Mouse (Mus musculus) duodenum, adult 2 months (tissue): ENCODE data around the gene Baz2a. TPM values are rescaled to one million over a fixed set of nuclear protein-coding genes. Genes with fewer than 3 reads are reported as not detected.

ENCODE experiments used
- polyA plus RNA-seq: library from polyadenylated mRNA; depleted of rRNA; stranded (reverse); fragments of >200 nt; gene quantifications from 2 replicates; pipeline ENCODE4 v1.2.3, GENCODE M21; 2012; ENCODE audit warnings: low replicate concordance; rRNA removed

Baz2a gene
- polyA plus RNA-seq: 18.9 and 20.4 TPM in 2 replicates

DNA sequence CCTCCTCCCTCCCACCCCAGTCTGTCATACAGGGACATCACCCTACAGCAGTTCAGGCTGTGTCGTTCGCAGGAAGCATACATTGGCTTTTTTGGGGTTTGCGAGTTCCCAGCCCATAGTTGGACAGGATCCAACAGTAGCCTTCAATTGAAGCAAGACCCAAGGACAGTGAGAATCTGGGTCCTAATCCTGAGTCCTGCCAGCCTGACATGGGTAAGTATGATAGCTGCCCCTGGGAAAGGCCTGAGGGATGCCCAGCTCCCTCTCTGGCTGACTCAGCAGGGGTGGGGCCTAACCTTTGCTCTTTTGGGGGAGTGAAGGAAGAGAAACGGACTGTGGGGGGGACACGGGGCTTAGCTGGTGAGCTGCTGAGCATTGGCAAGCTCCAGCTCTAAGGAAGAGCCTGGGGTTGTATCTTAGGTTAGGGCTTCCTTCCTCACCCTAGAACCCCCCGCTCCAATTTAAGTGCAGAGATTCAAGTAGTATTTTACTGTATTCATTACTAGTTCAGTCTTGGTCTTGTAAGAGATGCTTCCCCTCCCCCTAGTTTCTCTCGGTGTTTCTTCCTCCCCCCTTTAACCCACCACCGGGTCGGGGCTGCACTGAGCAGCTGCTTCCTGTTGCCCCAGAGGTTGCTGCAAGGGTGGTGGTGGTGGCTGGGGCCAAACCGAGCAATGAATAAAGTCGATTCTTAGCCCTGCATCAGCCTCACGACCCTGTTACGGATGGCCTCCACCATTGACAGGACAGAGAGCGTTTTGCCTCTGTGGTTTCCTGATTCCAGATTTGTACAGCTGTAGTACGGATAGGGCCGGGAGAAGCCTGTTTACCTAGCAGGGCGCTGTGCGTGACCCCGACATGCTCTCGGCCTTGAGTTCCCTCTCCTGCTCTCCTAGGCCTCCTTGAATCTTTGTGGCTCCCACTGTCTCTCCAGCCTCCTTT, at the start of gene Baz2a:
Gene Baz2a, plus strand, starts transcription at position 14 of the 942 bp plus-strand sequence.

DNA sequence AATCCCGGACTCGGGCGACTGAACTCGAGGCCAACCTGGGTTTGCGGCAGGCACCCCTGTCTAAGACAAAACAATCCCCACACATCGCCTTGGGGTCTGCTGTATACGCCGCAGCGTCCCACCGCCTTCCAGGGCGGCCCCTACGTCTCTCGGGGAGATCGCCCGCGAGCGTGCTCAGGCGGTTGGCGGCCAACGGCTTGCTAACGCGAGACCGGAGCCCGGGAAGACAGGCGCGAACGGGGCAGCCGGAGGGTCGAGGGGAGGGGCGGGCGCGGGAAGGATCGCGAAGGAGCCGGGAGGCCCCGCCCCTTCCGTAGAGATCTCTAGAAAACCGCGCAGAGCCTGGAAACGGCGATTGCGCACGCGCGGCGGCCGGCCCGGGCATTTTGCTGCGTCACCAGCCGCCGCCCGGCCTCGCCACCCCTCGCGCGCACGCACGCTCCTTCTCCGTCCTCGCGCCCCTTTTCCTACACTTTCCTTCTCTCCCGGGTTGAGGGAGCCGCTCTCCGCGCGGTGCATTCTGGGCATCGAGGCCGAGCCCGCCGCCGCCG, 32.7 kb upstream of the Baz2a start, which contains the start of gene Ptges3:
Gene Ptges3, plus strand, starts transcription at position 354 of the 551 bp plus-strand sequence.

DNA sequence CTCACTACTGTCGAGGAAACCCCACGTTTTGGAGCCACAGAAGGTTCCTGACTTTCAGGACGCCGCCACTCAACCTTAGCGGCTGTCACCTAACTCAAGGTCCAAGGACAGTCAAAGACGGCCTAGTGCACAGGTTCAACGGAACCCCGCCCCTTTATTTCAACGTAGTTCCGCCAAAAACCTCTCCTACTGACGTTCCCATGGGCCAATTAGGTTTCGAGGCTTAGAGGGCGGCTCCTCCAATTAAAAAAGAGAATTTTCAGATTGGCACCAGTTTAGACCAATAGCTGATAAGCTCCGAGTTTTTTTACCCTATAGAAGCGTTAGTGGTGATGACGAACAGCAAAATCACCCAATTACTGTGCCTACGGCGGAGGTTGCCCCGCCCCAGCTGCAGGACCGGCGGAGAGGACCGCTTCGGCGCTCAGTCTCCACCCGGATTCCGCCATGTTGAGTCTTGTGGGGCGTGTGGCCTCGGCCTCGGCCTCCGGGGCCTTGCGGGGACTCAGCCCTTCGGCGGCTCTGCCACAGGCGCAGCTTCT, 8.4 kb upstream of the Baz2a start, which contains the start of gene Atp5b:
Gene Atp5b, plus strand, starts transcription at position 394 of the 542 bp plus-strand sequence.

Other genes with a start within 250 kb of the Baz2a start
- not detected in 2 replicates for gene Rdh19, start 241.6 kb upstream of the Baz2a start, polyA plus RNA-seq
- 2.6 and 5.4 TPM in 2 replicates for gene Rdh16f2, start 225.1 kb upstream of the Baz2a start, polyA plus RNA-seq
- 40.9 and 82.5 TPM in 2 replicates for gene Rdh7, start 202.8 kb upstream of the Baz2a start, polyA plus RNA-seq
- gene Sdr9c7, start 193.1 kb upstream of the Baz2a start, polyA plus RNA-seq: 0.15 and 0.32 TPM in 2 replicates
- gene Hsd17b6, start 84.0 kb upstream of the Baz2a start, polyA plus RNA-seq: 33.8 and 58.5 TPM in 2 replicates
- 0.87 and 1.6 TPM in 2 replicates for gene Prim1, start 76.4 kb upstream of the Baz2a start, polyA plus RNA-seq
- gene Naca, start 56.0 kb upstream of the Baz2a start, polyA plus RNA-seq: 82.6 and 172 TPM in 2 replicates
- gene Ptges3, start 32.6 kb upstream of the Baz2a start, polyA plus RNA-seq: 37.4 and 83.8 TPM in 2 replicates
- 6,260 and 7,330 TPM in 2 replicates for gene Atp5b, start 8.3 kb upstream of the Baz2a start, polyA plus RNA-seq
- 38.0 and 39.4 TPM in 2 replicates for gene Rbms2, start 88.7 kb downstream of the Baz2a start, polyA plus RNA-seq
- 8.7 and 12.3 TPM in 2 replicates for gene Gls2, start 102.9 kb downstream of the Baz2a start, polyA plus RNA-seq
- gene Spryd4, start 120.2 kb downstream of the Baz2a start, polyA plus RNA-seq: 8.0 and 8.8 TPM in 2 replicates
- gene Mip, start 134.3 kb downstream of the Baz2a start, polyA plus RNA-seq: not detected in 2 replicates
- 1.1 and 1.8 TPM in 2 replicates for gene Timeless, start 140.5 kb downstream of the Baz2a start, polyA plus RNA-seq
- gene Apon, start 162.5 kb downstream of the Baz2a start, polyA plus RNA-seq: not detected in 2 replicates
- gene Apof, start 177.1 kb downstream of the Baz2a start, polyA plus RNA-seq: 0.07 TPM in 1 of 2 replicates, not detected in the other
- gene Stat2, start 179.0 kb downstream of the Baz2a start, polyA plus RNA-seq: 14.9 and 17.8 TPM in 2 replicates
- gene Il23a, start 207.2 kb downstream of the Baz2a start, polyA plus RNA-seq: 0.09 TPM in 1 of 2 replicates, not detected in the other
- gene Pan2, start 211.8 kb downstream of the Baz2a start, polyA plus RNA-seq: 11.9 and 15.5 TPM in 2 replicates
- gene Cnpy2, start 230.9 kb downstream of the Baz2a start, polyA plus RNA-seq: 19.5 and 28.4 TPM in 2 replicates
- gene Cs, start 246.2 kb downstream of the Baz2a start, polyA plus RNA-seq: 297 and 431 TPM in 2 replicates